Mouse (Mus musculus) liver, embryonic 11.5 days (tissue): ENCODE data around the gene Gm10134. TPM values are rescaled to one million over a fixed set of nuclear protein-coding genes. Genes with fewer than 3 reads are reported as not detected.
"Not testable (repeated sequence)": the region's sequence is repeated elsewhere in the genome, so short reads cannot be mapped to it uniquely, and the experiment has no call there.

Experiments used
- ATAC-seq: fragments of 200-750 bp; cut with Nextera tagmentation; replicated peaks from 2 replicates; pipeline ENCODE4 v1.8.0; 2017; ENCODE audit warnings: moderate number of reproducible peaks, mild to moderate bottlenecking, moderate TSS enrichment, moderate library complexity; ENCODE audit not compliant: low FRiP score
- DNase-seq: peaks from one replicate; pipeline ENCODE4 v3.0.0-alpha.2; 2017; ENCODE audit warnings: low spot score
- H3K27ac ChIP-seq: fragments of 300-500 bp; sonication (generic); 2 replicates; pipeline ENCODE4 v1.5.1; 2014; ENCODE audit warnings: mild to moderate bottlenecking, low read depth, low read length, control low read depth
- H3K27me3 ChIP-seq: fragments of 300-500 bp; sonication (generic); replicated peaks from 2 replicates; pipeline ENCODE4 v1.6.1; 2014; ENCODE audit warnings: low read length, mixed read lengths; ENCODE audit not compliant: control insufficient read depth, insufficient read depth
- H3K36me3 ChIP-seq: fragments of 300-500 bp; sonication (generic); 2 replicates; pipeline ENCODE4 v1.6.1; 2014; ENCODE audit warnings: mild to moderate bottlenecking, low read length, moderate library complexity, mixed read lengths; ENCODE audit not compliant: control insufficient read depth, insufficient read depth
- H3K4me1 ChIP-seq: fragments of 300-500 bp; sonication (generic); replicated peaks from 2 replicates; pipeline ENCODE4 v1.6.1; 2014; ENCODE audit warnings: low read length, mixed read lengths; ENCODE audit not compliant: control insufficient read depth, insufficient read depth
- H3K4me2 ChIP-seq: fragments of 300-500 bp; sonication (generic); 2 replicates; pipeline ENCODE4 v1.6.1; 2014; ENCODE audit warnings: mild to moderate bottlenecking, control low read depth, moderate library complexity
- H3K4me3 ChIP-seq: fragments of 300-500 bp; sonication (generic); 2 replicates; pipeline ENCODE4 v1.5.1; 2014; ENCODE audit warnings: low read depth, low read length, control low read depth
- H3K9ac ChIP-seq: fragments of 300-500 bp; sonication (generic); 2 replicates; pipeline ENCODE4 v1.6.1; 2014; ENCODE audit warnings: low read depth, low read length, control low read depth
- H3K9me3 ChIP-seq: fragments of 300-500 bp; sonication (generic); 2 replicates; pipeline ENCODE4 v1.6.1; 2016; ENCODE audit warnings: low read length, inconsistent platforms, mixed read lengths; ENCODE audit not compliant: control insufficient read depth
- WGBS: fragments of 180-500 bp; shearing (Covaris S2); extraction: QIAGEN DNeasy Blood & Tissue Kit; methylation state at CpG from one replicate; pipeline ENCODE4 v1.1.7; 2014; 5-methylcytosine and 5-hydroxymethylcytosine counted together
- polyA plus RNA-seq: library from polyadenylated mRNA; unstranded; fragments of >200 nt; fragmentation: Nextera tagmentation; extraction: Ambion mirVana; gene quantifications from 2 replicates; pipeline ENCODE4 v1.2.1, GENCODE M21; 2014

Gm10134 gene
- polyA plus RNA-seq, 1 experiment from 2014 or later: 0.73 TPM

- H3K4me1 ChIP-seq: no peaks in the 10 kb centered on the region
- ATAC-seq (no peak), DNase-seq (no peak)
- no peak within 1 kb of the TSS for H3K4me3 ChIP-seq
- no peaks in the 10 kb centered on the region for H3K36me3 ChIP-seq
- no peaks in the 10 kb centered on the region for H3K9me3 ChIP-seq
- 68% methylated on average over 5 of the region's 5 CpGs for WGBS
- no peaks in the 10 kb centered on the region for H3K27me3 ChIP-seq
- no peak within 1 kb of the TSS for H3K4me2 ChIP-seq
- H3K27ac ChIP-seq: no peak within 1 kb of the TSS
- H3K9ac ChIP-seq: no peak within 1 kb of the TSS
These were observed 9.2 kb upstream of the Gm10134 start, which contains the start of gene Gbgt1 for GRCm38 (mm10) chr2:28496671-28497070. Gene Gbgt1 (plus strand): TSS chr2:28496891.

- ATAC-seq (no peak), DNase-seq (no peak)
- Histone ChIP-seq H3K27ac (no peak overlapping the region), H3K9ac (no peak overlapping the region), H3K9me3 (no peaks in the 10 kb centered on the region), H3K4me3 (no peak overlapping the region), H3K4me1 (no peaks in the 10 kb centered on the region), H3K4me2 (no peak overlapping the region), H3K36me3 (no peaks in the 10 kb centered on the region), H3K27me3 (no peaks in the 10 kb centered on the region)
- WGBS: 80% methylated on average over 5 of the region's 5 CpGs
These were observed 8.3 kb upstream of the Gm10134 start for GRCm38 (mm10) chr2:28497561-28497960.

- Histone ChIP-seq H3K27ac (no peak overlapping the region), H3K4me2 (no peak overlapping the region), H3K9me3 (no peaks in the 10 kb centered on the region), H3K27me3 (no peaks in the 10 kb centered on the region), H3K4me3 (no peak overlapping the region), H3K36me3 (no peaks in the 10 kb centered on the region), H3K9ac (no peak overlapping the region), H3K4me1 (no peaks in the 10 kb centered on the region)
- ATAC-seq (no peak), DNase-seq (no peak)
- WGBS: 63% methylated on average over 4 of the region's 4 CpGs
These were observed 7.5 kb upstream of the Gm10134 start for GRCm38 (mm10) chr2:28498431-28498830.

- no peaks in the 10 kb centered on the region for H3K9me3 ChIP-seq
- no peak overlapping the region for H3K4me2 ChIP-seq
- ATAC-seq: no peak
These were observed 2.9 kb upstream of the Gm10134 start for GRCm38 (mm10) chr2:28502987-28503386.

GRCm38 (mm10) chr2:28504676-28505075 is 1.2 kb upstream of the Gm10134 start:
- Histone ChIP-seq H3K36me3 (no peaks in the 10 kb centered on the region), H3K27me3 (no peaks in the 10 kb centered on the region)
- WGBS: 83% methylated on average over 13 of the region's 13 CpGs

More at GRCm38 (mm10) chr2:28502987-28503386, 2.9 kb upstream of the Gm10134 start:
- H3K27me3 ChIP-seq: no peaks in the 10 kb centered on the region
- H3K36me3 ChIP-seq: no peaks in the 10 kb centered on the region
- H3K4me3 ChIP-seq: no peak overlapping the region
- 71% methylated on average over 10 of the region's 10 CpGs for WGBS
- DNase-seq: no peak
- H3K27ac ChIP-seq: no peak overlapping the region
- no peak overlapping the region for H3K9ac ChIP-seq
- H3K4me1 ChIP-seq: no peaks in the 10 kb centered on the region

GRCm38 (mm10) chr2:28506291-28506690 is 396 bp downstream of the Gm10134 start:
- Histone ChIP-seq H3K4me3 (no peak overlapping the region), H3K4me1 (no peaks in the 10 kb centered on the region), H3K27me3 (peaks cover 3% of the 10 kb centered on the region), H3K4me2 (no peak overlapping the region), H3K27ac (no peak overlapping the region), H3K36me3 (no peaks in the 10 kb centered on the region), H3K9ac (no peak overlapping the region), H3K9me3 (no peaks in the 10 kb centered on the region)
- DNase-seq: no peak
- ATAC-seq: no peak
- WGBS: 81% methylated on average over 6 of the region's 6 CpGs

More at GRCm38 (mm10) chr2:28504676-28505075, 1.2 kb upstream of the Gm10134 start:
- Histone ChIP-seq H3K4me3 (no peak overlapping the region), H3K9ac (no peak overlapping the region), H3K4me1 (no peaks in the 10 kb centered on the region), H3K4me2 (no peak overlapping the region), H3K9me3 (no peaks in the 10 kb centered on the region), H3K27ac (no peak overlapping the region)
- DNase-seq (no peak), ATAC-seq (no peak)

- not testable (repeated sequence) for H3K4me2 ChIP-seq, H3K27ac ChIP-seq, H3K4me1 ChIP-seq, H3K9ac ChIP-seq, H3K9me3 ChIP-seq, H3K4me3 ChIP-seq, H3K36me3 ChIP-seq, ATAC-seq, DNase-seq
- peaks cover 20% of the 10 kb centered on the region for H3K27me3 ChIP-seq
- WGBS: 39% methylated on average over 5 of the region's 5 CpGs
These were observed 5.7 kb downstream of the Gm10134 start for GRCm38 (mm10) chr2:28511600-28511999.

GRCm38 (mm10) chr2:28512798-28513401 is 7.0 kb downstream of the Gm10134 start, which contains the start of gene Ralgds:
Gene Ralgds (plus strand): TSS chr2:28513125.
- no peaks in the 10 kb centered on the region for H3K36me3 ChIP-seq
- no peak within 1 kb of the TSS for H3K27ac ChIP-seq
- peaks cover 20% of the 10 kb centered on the region for H3K27me3 ChIP-seq
- under 1% methylated on average over 57 of the region's 71 CpGs for whole genome bisulfite sequencing
- peak within 1 kb of the TSS; percentile 57 for H3K9ac ChIP-seq
- peak within 1 kb of the TSS; percentile 94 for H3K4me2 ChIP-seq
- no peaks in the 10 kb centered on the region for H3K9me3 ChIP-seq
- H3K4me3 ChIP-seq: peak within 1 kb of the TSS; percentile 62
- DNase-seq (peak; percentile 48), ATAC-seq (peak; percentile 66; the same call in 1 of the 2 replicates)
- peaks cover 7% of the 10 kb centered on the region; the same call in 1 of the 2 replicates for H3K4me1 ChIP-seq
